Mouse (Mus musculus) heart, embryonic 16.5 days (tissue): ENCODE measurements at regions not wholly inside any gene's neighbourhood (a gene's known extent, or its start where the extent isn't known, plus 50 kb on each side); places are given as distances from the start of the nearest gene placed in this dataset.

ENCODE experiments used
- ATAC-seq: fragments of 200-750 bp; cut with Nextera tagmentation; replicated peaks from 2 replicates; pipeline ENCODE4 v1.8.0; 2017; ENCODE audit warnings: moderate number of reproducible peaks; ENCODE audit not compliant: insufficient read depth, low FRiP score; ENCODE audit errors: extremely low read depth
- H3K27ac ChIP-seq: fragments of 300-500 bp; sonication (generic); 2 replicates; pipeline ENCODE4 v1.5.1; 2014; ENCODE audit warnings: mild to moderate bottlenecking, low read length, control low read depth, moderate library complexity
- H3K27me3 ChIP-seq: fragments of 300-500 bp; sonication (generic); 2 replicates; pipeline ENCODE4 v1.6.1; 2014; ENCODE audit warnings: low read length, mixed read lengths; ENCODE audit not compliant: control insufficient read depth, insufficient read depth
- H3K36me3 ChIP-seq: fragments of 300-500 bp; sonication (generic); 2 replicates; pipeline ENCODE4 v1.6.1; 2014; ENCODE audit not compliant: control insufficient read depth, insufficient read depth
- H3K4me1 ChIP-seq: fragments of 300-500 bp; sonication (generic); 2 replicates; pipeline ENCODE4 v1.6.1; 2014; ENCODE audit warnings: low read length, mixed read lengths; ENCODE audit not compliant: control insufficient read depth, insufficient read depth
- H3K4me2 ChIP-seq: fragments of 300-500 bp; sonication (generic); 2 replicates; pipeline ENCODE4 v1.6.1; 2014; ENCODE audit warnings: low read depth, mild to moderate bottlenecking, control low read depth, low read length
- H3K4me3 ChIP-seq: fragments of 300-500 bp; sonication (generic); 2 replicates; pipeline ENCODE4 v1.5.1; 2014; ENCODE audit warnings: mild to moderate bottlenecking, control low read depth, low read length
- H3K9ac ChIP-seq: fragments of 300-500 bp; sonication (generic); 2 replicates; pipeline ENCODE4 v1.6.1; 2014; ENCODE audit warnings: low read length, control low read depth
- H3K9me3 ChIP-seq: fragments of 300-500 bp; sonication (generic); replicated peaks from 2 replicates; pipeline ENCODE4 v1.6.1; 2016; ENCODE audit warnings: low read length; ENCODE audit not compliant: control insufficient read depth
- WGBS: fragments of 180-500 bp; shearing (Covaris S2); extraction: QIAGEN DNeasy Blood & Tissue Kit; methylation state at CpG from one replicate; pipeline ENCODE4 v1.1.7; 2014; 5-methylcytosine and 5-hydroxymethylcytosine counted together

- no peak overlapping the region for H3K27ac ChIP-seq
- no peak for ATAC-seq
- no peak overlapping the region for H3K4me2 ChIP-seq
- no peaks in the 10 kb centered on the region for H3K9me3 ChIP-seq
- WGBS = 47% methylated on average over 8 of the region's 8 CpGs
- H3K4me3 ChIP-seq = no peak overlapping the region
- no peaks in the 10 kb centered on the region for H3K4me1 ChIP-seq
- H3K27me3 ChIP-seq = no peaks in the 10 kb centered on the region
- no peak overlapping the region for H3K9ac ChIP-seq
- H3K36me3 ChIP-seq = no peaks in the 10 kb centered on the region
Measured at GRCm38 (mm10) chr15:61189481-61189880, 266.7 kb upstream of the A1bg start.

GRCm38 (mm10) chr15:61184597-61184963 is 261.8 kb upstream of the A1bg start:
- ATAC-seq = no peak
- Histone ChIP-seq H3K36me3 (no peaks in the 10 kb centered on the region), H3K4me2 (no peak overlapping the region), H3K9ac (no peak overlapping the region), H3K4me1 (no peaks in the 10 kb centered on the region), H3K27ac (no peak overlapping the region), H3K27me3 (no peaks in the 10 kb centered on the region), H3K4me3 (no peak overlapping the region), H3K9me3 (no peaks in the 10 kb centered on the region)
- WGBS = 80% methylated on average over 2 of the region's 2 CpGs

GRCm38 (mm10) chr15:61183751-61184596 is 261.2 kb upstream of the A1bg start:
- Histone ChIP-seq H3K9ac (no peak overlapping the region), H3K9me3 (no peaks in the 10 kb centered on the region), H3K36me3 (no peaks in the 10 kb centered on the region), H3K27me3 (no peaks in the 10 kb centered on the region), H3K4me2 (no peak overlapping the region), H3K4me3 (no peak overlapping the region), H3K27ac (no peak overlapping the region), H3K4me1 (no peaks in the 10 kb centered on the region)
- WGBS = 68% methylated on average over 11 of the region's 11 CpGs
- ATAC-seq = no peak

GRCm38 (mm10) chr15:61183291-61183690 is 260.5 kb upstream of the A1bg start:
- no peaks in the 10 kb centered on the region for H3K36me3 ChIP-seq
- no peak overlapping the region for H3K27ac ChIP-seq
- no peak for ATAC-seq
- WGBS = 52% methylated on average over 5 of the region's 5 CpGs
- no peaks in the 10 kb centered on the region for H3K27me3 ChIP-seq
- H3K9ac ChIP-seq = no peak overlapping the region
- H3K4me3 ChIP-seq = no peak overlapping the region
- H3K9me3 ChIP-seq = no peaks in the 10 kb centered on the region
- no peak overlapping the region for H3K4me2 ChIP-seq
- no peaks in the 10 kb centered on the region for H3K4me1 ChIP-seq

- Histone ChIP-seq H3K4me2 (no peak overlapping the region), H3K9me3 (no peaks in the 10 kb centered on the region), H3K36me3 (no peaks in the 10 kb centered on the region), H3K27ac (no peak overlapping the region), H3K27me3 (peaks cover 2% of the 10 kb centered on the region; the same call in 1 of the 2 replicates), H3K4me3 (no peak overlapping the region), H3K4me1 (0 out of 2 replicates have a peak, but pooled peaks cover 2% of the 10 kb centered on the region), H3K9ac (no peak overlapping the region)
- ATAC-seq = no peak
- WGBS = 80% methylated on average over 1 of the region's 1 CpGs
Measured at GRCm38 (mm10) chr15:61168842-61169416, 246.1 kb upstream of the A1bg start.

GRCm38 (mm10) chr15:61165050-61165449 is 242.2 kb upstream of the A1bg start:
- H3K36me3 ChIP-seq = no peaks in the 10 kb centered on the region
- no peaks in the 10 kb centered on the region for H3K4me1 ChIP-seq
- 37% methylated on average over 5 of the region's 5 CpGs for WGBS
- no peak for ATAC-seq
- H3K9me3 ChIP-seq = no peaks in the 10 kb centered on the region
- no peak overlapping the region for H3K4me3 ChIP-seq
- H3K27me3 ChIP-seq = peaks cover 2% of the 10 kb centered on the region; the same call in 1 of the 2 replicates
- no peak overlapping the region for H3K9ac ChIP-seq
- no peak overlapping the region for H3K4me2 ChIP-seq
- no peak overlapping the region for H3K27ac ChIP-seq

- Histone ChIP-seq H3K4me3 (no peak overlapping the region), H3K27ac (no peak overlapping the region), H3K4me1 (peaks cover 6% of the 10 kb centered on the region; the same call in 1 of the 2 replicates), H3K4me2 (no peak overlapping the region), H3K9ac (no peak overlapping the region), H3K27me3 (peaks cover 2% of the 10 kb centered on the region; the same call in 1 of the 2 replicates), H3K9me3 (no peaks in the 10 kb centered on the region), H3K36me3 (no peaks in the 10 kb centered on the region)
- WGBS = 50% methylated on average over 5 of the region's 5 CpGs
- ATAC-seq = peak; percentile 45; the same call in 1 of the 2 replicates
Measured at GRCm38 (mm10) chr15:61161397-61161796, 238.6 kb upstream of the A1bg start.

GRCm38 (mm10) chr15:61160666-61161065 is 237.9 kb upstream of the A1bg start:
- Histone ChIP-seq H3K27ac (no peak overlapping the region), H3K9ac (no peak overlapping the region), H3K4me3 (no peak overlapping the region), H3K9me3 (no peaks in the 10 kb centered on the region), H3K4me1 (peaks cover 6% of the 10 kb centered on the region; the same call in 1 of the 2 replicates), H3K4me2 (no peak overlapping the region), H3K27me3 (peaks cover 2% of the 10 kb centered on the region; the same call in 1 of the 2 replicates), H3K36me3 (no peaks in the 10 kb centered on the region)
- ATAC-seq = no peak
- 65% methylated on average over 1 of the region's 1 CpGs for WGBS

GRCm38 (mm10) chr15:61159552-61159951 is 236.7 kb upstream of the A1bg start:
- ATAC-seq = no peak
- Histone ChIP-seq H3K36me3 (no peaks in the 10 kb centered on the region), H3K4me3 (no peak overlapping the region), H3K4me1 (peaks cover 6% of the 10 kb centered on the region; the same call in 1 of the 2 replicates), H3K9me3 (no peaks in the 10 kb centered on the region), H3K9ac (no peak overlapping the region), H3K27me3 (peaks cover 2% of the 10 kb centered on the region; the same call in 1 of the 2 replicates), H3K4me2 (no peak overlapping the region), H3K27ac (no peak overlapping the region)
- WGBS = 83% methylated on average over 5 of the region's 5 CpGs
